Mouse (Mus musculus) heart, embryonic 16.5 days (tissue): ENCODE measurements around the gene Cacna1a. TPM values are rescaled to one million over a fixed set of nuclear protein-coding genes. Genes with fewer than 3 reads are reported as not detected.

Experiments
- ATAC-seq: fragments of 200-750 bp; cut with Nextera tagmentation; replicated peaks from 2 replicates; pipeline ENCODE4 v1.8.0; 2017; ENCODE audit warnings: moderate number of reproducible peaks; ENCODE audit not compliant: insufficient read depth, low FRiP score; ENCODE audit errors: extremely low read depth
- H3K27ac ChIP-seq: fragments of 300-500 bp; sonication (generic); 2 replicates; pipeline ENCODE4 v1.5.1; 2014; ENCODE audit warnings: mild to moderate bottlenecking, low read length, control low read depth, moderate library complexity
- H3K27me3 ChIP-seq: fragments of 300-500 bp; sonication (generic); 2 replicates; pipeline ENCODE4 v1.6.1; 2014; ENCODE audit warnings: low read length, mixed read lengths; ENCODE audit not compliant: control insufficient read depth, insufficient read depth
- H3K36me3 ChIP-seq: fragments of 300-500 bp; sonication (generic); 2 replicates; pipeline ENCODE4 v1.6.1; 2014; ENCODE audit not compliant: control insufficient read depth, insufficient read depth
- H3K4me1 ChIP-seq: fragments of 300-500 bp; sonication (generic); 2 replicates; pipeline ENCODE4 v1.6.1; 2014; ENCODE audit warnings: low read length, mixed read lengths; ENCODE audit not compliant: control insufficient read depth, insufficient read depth
- H3K4me2 ChIP-seq: fragments of 300-500 bp; sonication (generic); 2 replicates; pipeline ENCODE4 v1.6.1; 2014; ENCODE audit warnings: low read depth, mild to moderate bottlenecking, control low read depth, low read length
- H3K4me3 ChIP-seq: fragments of 300-500 bp; sonication (generic); 2 replicates; pipeline ENCODE4 v1.5.1; 2014; ENCODE audit warnings: mild to moderate bottlenecking, control low read depth, low read length
- H3K9ac ChIP-seq: fragments of 300-500 bp; sonication (generic); 2 replicates; pipeline ENCODE4 v1.6.1; 2014; ENCODE audit warnings: low read length, control low read depth
- H3K9me3 ChIP-seq: fragments of 300-500 bp; sonication (generic); replicated peaks from 2 replicates; pipeline ENCODE4 v1.6.1; 2016; ENCODE audit warnings: low read length; ENCODE audit not compliant: control insufficient read depth
- WGBS: fragments of 180-500 bp; shearing (Covaris S2); extraction: QIAGEN DNeasy Blood & Tissue Kit; methylation state at CpG from one replicate; pipeline ENCODE4 v1.1.7; 2014; 5-methylcytosine and 5-hydroxymethylcytosine counted together
- polyA plus RNA-seq: library from polyadenylated mRNA; unstranded; fragments of >200 nt; fragmentation: Nextera tagmentation; extraction: Ambion mirVana; gene quantifications from 2 replicates; pipeline ENCODE4 v1.2.1, GENCODE M21; 2015

The Cacna1a gene
- polyA plus RNA-seq, 1 experiment from 2014 or later: 6.9 TPM

DNA sequence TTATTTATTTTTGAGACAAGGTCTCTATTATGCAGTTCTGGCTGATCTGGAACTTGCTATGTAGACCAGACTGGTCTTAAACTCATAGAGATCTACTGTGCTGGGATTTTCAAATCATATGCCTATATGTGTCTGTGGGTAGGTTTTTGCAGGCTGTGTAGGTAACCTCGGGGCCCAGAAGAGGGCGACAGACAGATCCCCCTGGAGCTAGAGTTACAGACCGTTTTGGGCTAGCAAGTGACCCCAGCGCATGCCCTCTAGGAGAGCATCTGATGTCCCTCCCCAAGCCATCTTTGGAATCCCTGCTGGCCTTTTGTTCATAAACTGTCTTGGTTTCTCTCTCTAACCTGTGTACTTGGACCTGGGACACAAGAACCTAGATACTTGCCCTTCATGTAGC is 266.4 kb downstream of the Cacna1a start:
- Histone ChIP-seq H3K9me3 (no peaks in the 10 kb centered on the region), H3K4me2 (no peak overlapping the region), H3K27ac (peak overlapping the region; percentile 92), H3K4me3 (no peak overlapping the region), H3K27me3 (no peaks in the 10 kb centered on the region), H3K9ac (no peak overlapping the region), H3K4me1 (peaks cover 34% of the 10 kb centered on the region), H3K36me3 (no peaks in the 10 kb centered on the region)
- WGBS: 40% methylated on average over 4 of the region's 4 CpGs
- no peak for ATAC-seq

DNA sequence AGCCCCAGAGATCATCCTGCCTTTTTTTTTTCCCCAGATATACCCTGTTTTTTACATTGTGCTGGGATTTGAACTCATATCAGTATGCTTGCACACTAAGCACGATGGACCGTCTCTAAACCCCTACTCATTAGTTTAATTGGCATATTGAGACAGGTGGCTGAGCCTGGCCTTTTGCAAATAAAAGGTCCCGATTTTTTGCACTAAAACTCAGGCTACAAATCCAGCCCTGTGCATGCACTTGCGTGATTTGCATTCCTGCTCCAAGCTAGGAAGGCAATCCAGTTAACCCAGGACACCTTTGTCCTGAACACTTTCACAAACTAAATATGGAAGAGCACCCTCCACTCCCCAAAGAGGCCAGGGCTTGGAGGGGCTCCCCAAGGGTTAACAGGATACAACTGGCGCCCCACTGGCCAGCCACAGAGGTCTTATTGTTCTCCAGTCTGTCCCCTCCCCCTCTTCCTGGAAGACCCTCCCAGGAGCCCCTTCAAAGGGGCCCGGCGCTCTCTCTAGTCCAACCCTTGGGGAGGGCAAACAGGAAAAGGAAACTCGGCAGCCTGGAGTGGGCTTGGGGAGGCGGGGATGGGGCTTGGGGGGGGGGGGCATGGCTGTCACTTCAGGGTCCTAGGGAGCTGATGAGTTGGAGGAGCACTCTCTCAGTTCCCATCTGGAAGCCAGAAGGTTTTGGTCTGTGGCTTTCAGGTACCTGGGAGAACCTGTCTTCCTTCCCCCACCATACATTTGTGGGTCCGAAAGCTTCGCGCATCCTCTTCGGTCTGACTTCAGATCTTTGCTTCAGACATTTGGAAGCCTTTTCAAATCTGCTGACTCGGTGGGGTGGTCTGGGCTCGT is 267.3 kb downstream of the Cacna1a start:
- H3K4me1 ChIP-seq: peaks cover 42% of the 10 kb centered on the region
- no peaks in the 10 kb centered on the region for H3K36me3 ChIP-seq
- H3K27ac ChIP-seq: peak overlapping the region; percentile 92
- peak overlapping the region; percentile 47 for H3K4me3 ChIP-seq
- ATAC-seq: peak; percentile 64
- H3K4me2 ChIP-seq: peak overlapping the region; percentile 75
- no peaks in the 10 kb centered on the region for H3K9me3 ChIP-seq
- H3K9ac ChIP-seq: peak overlapping the region; percentile 74
- WGBS: 12% methylated on average over 15 of the region's 15 CpGs
- H3K27me3 ChIP-seq: no peaks in the 10 kb centered on the region

DNA sequence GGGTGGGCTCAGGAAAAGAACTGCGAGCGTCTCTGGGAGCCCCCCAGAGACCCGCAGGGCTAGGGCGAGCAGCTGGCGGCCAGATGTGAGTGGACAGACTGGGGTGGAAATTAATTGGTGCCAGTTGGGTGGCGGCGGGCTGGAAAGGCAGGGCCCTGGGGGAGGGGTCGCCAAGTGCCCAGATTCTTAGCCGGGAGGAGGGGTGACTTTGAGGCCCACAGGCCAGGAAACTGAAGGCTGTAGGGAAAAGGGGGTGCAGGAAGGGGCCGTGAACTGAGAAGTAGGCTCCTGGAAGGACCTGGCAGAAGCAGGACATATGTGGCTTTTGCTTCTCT is 267.9 kb downstream of the Cacna1a start:
- peak overlapping the region; percentile 75 for H3K4me2 ChIP-seq
- no peak for ATAC-seq
- peak overlapping the region; percentile 92 for H3K27ac ChIP-seq
- H3K36me3 ChIP-seq: no peaks in the 10 kb centered on the region
- H3K9ac ChIP-seq: peak overlapping the region; percentile 74
- no peaks in the 10 kb centered on the region for H3K9me3 ChIP-seq
- H3K4me1 ChIP-seq: peaks cover 45% of the 10 kb centered on the region
- WGBS: 8% methylated on average over 10 of the region's 10 CpGs
- no peaks in the 10 kb centered on the region for H3K27me3 ChIP-seq
- H3K4me3 ChIP-seq: peak overlapping the region; percentile 47

DNA sequence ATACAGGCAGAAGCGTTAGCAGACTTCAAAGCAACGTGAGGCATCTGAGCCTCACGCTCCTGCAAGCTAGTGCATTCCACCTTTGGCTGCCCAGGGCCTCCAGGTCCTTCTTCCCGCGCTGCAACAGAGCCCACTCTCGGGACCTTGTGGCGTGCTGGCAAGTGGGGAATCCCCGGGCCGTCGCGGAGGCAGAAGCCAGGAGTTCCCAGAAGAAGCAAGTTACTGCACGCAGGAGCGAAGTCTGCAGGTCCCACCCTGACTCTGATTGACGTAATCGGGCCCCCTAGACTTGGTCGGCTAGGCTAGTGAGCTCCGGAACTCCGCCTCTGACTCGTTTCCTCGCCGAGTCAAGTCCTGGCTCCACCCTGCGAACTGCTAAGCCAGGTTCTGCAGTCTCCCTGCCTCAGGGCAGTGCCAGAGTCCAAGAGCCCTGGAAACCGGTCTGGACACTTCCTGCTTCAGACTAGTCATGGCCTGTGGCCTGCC is 268.4 kb downstream of the Cacna1a start:
- peak overlapping the region; percentile 92 for H3K27ac ChIP-seq
- peak overlapping the region; percentile 75 for H3K4me2 ChIP-seq
- H3K4me1 ChIP-seq: peaks cover 45% of the 10 kb centered on the region
- no peaks in the 10 kb centered on the region for H3K9me3 ChIP-seq
- no peaks in the 10 kb centered on the region for H3K36me3 ChIP-seq
- H3K27me3 ChIP-seq: no peaks in the 10 kb centered on the region
- H3K9ac ChIP-seq: peak overlapping the region; percentile 74
- 2% methylated on average over 23 of the region's 23 CpGs for WGBS
- peak; percentile 72 for ATAC-seq
- H3K4me3 ChIP-seq: peak overlapping the region; percentile 47

DNA sequence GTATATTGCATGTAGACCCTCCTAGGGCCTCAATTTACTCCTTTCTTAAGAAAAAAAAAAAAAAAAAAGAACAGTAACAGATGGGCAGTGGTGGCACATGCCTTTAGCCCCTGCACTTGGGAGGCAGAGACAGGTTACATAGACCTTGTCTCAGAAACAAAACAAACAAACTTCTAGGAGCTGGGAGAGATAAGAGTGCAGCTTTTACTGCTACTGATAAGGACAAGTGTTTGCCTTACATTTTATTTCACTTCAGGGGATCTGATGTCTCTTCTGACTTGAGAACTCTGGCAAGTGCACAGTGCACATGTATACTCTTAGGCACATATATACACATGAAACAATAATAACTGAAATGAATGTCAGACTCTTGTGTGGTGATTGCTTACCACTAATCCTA is 269.0 kb downstream of the Cacna1a start:
- no peaks in the 10 kb centered on the region for H3K9me3 ChIP-seq
- H3K9ac ChIP-seq: no peak overlapping the region; the same call in 1 of the 2 replicates
- no peak for ATAC-seq
- peaks cover 45% of the 10 kb centered on the region for H3K4me1 ChIP-seq
- no peaks in the 10 kb centered on the region for H3K27me3 ChIP-seq
- H3K27ac ChIP-seq: peak overlapping the region; percentile 92
- H3K36me3 ChIP-seq: no peaks in the 10 kb centered on the region
- peak overlapping the region; percentile 75 for H3K4me2 ChIP-seq
- no peak overlapping the region for H3K4me3 ChIP-seq

DNA sequence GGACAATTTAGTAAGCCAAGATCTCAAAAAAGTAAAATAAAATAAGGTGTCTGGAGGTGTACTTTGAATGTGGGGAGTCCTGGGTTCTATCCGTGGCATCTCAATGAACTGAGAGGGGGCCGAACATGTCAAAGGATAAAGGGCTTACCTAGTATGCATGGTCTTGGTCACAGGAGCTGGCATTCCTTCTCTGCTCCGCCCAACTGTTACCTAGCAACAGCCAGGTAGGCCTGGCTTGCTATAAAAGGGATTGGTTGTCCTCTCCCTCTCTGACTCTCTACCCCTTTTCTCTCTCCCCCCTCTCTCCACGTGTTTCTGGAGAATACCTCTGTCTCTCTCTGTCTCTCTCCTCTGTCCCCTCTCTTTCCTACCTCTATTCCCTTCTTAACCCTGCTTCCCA is 269.4 kb downstream of the Cacna1a start:
- Histone ChIP-seq H3K9ac (no peak overlapping the region; the same call in 1 of the 2 replicates), H3K4me2 (no peak overlapping the region), H3K27ac (peak overlapping the region; percentile 92), H3K9me3 (no peaks in the 10 kb centered on the region), H3K27me3 (no peaks in the 10 kb centered on the region), H3K4me1 (peaks cover 45% of the 10 kb centered on the region), H3K36me3 (no peaks in the 10 kb centered on the region), H3K4me3 (no peak overlapping the region)
- 62% methylated on average over 4 of the region's 4 CpGs for WGBS
- ATAC-seq: no peak

GRCm38 (mm10) chr8:84658951-84659350 is 270.7 kb downstream of the Cacna1a start:
- Histone ChIP-seq H3K36me3 (no peaks in the 10 kb centered on the region), H3K9ac (no peak overlapping the region), H3K4me2 (no peak overlapping the region), H3K4me1 (peaks cover 47% of the 10 kb centered on the region), H3K9me3 (no peaks in the 10 kb centered on the region), H3K27ac (peak overlapping the region; percentile 90), H3K4me3 (no peak overlapping the region), H3K27me3 (no peaks in the 10 kb centered on the region)
- ATAC-seq: no peak
- WGBS: 40% methylated on average over 1 of the region's 1 CpGs

DNA sequence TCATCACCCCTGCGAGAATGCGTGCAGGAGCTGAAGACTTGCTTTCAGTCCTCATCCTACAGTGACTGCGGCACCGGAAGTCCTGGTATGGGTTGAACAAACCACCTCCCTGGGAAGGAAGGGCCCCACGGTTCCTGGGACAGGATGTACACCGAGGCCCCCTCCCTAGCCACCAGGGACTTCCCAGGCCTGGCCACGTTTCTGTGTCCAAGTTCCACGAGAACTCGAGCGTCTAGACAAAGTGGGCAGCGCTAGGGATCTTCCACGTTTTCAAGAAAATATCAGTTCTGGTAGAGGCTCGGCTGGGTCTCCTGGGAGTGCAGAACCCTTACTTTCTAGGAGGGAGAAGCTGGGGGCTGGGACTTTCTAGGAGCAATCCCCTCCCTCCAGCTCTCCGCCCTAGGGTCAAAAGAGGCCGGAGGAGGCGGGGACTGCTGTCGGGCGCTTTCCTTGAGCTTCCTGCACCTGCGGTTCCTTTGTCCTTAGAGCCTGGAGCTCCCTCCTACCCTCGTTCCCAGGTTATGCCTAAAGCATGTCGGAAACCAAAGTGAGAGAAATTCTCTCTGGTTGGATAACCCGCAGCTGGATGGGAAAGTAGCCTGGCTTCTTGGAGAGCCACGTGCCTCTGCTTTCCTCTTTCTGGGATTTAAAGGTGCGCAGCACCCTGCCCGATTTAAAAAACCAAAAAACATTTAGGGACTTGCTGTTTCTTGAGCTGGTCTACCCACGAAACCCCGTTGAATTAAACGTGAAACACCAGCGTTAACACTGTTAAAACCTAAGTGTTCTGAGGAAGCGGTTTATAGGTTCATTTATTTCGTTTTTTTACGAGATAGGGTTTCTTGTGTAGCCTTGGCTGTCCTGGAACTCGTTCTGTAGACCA is 271.9 kb downstream of the Cacna1a start:
- H3K4me1 ChIP-seq: peaks cover 43% of the 10 kb centered on the region
- no peak for ATAC-seq
- WGBS: 3% methylated on average over 33 of the region's 33 CpGs
- no peaks in the 10 kb centered on the region for H3K36me3 ChIP-seq
- H3K9me3 ChIP-seq: no peaks in the 10 kb centered on the region
- H3K27ac ChIP-seq: peak overlapping the region; percentile 90
- H3K4me2 ChIP-seq: peak overlapping the region; percentile 86
- H3K9ac ChIP-seq: peak overlapping the region; percentile 89
- H3K27me3 ChIP-seq: no peaks in the 10 kb centered on the region
- H3K4me3 ChIP-seq: peak overlapping the region; percentile 76
